Mouse (Mus musculus): Measurements from ENCODE around the gene Dpm2. TPM values are rescaled to one million over a fixed set of nuclear protein-coding genes. Genes with fewer than 3 reads are reported as not detected.

Dpm2 gene
- polyA plus RNA-seq, 1 experiment from 2014 or later, result 48.3 TPM

DNA sequence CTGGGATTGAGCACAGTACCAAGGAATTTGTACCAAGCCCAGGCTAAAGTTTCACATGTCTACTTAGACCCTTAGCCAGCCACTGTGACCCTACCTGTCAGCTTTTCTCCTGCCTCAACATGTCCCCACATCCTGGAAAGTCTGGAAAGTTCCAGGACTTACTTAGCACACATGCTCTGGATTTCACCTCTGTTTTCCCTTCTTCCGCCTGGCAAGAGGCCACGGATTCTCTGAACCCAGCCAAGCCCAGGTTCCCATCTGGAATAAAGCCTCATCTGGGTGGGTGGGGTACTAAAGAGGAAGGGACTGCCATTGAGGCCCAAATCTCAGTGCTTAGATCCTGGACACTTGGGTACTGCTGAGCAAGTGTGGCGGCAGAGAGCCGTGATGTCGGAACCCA lies 32.7 kb upstream of the Dpm2 start:
- no peak overlapping the region for H3K27ac ChIP-seq
- no peaks in the 10 kb centered on the region for H3K79me2 ChIP-seq (ENCODE audit: inconsistent target)
- no peak overlapping the region for H3K4me3 ChIP-seq (ENCODE audit: inconsistent target)
- H3K36me3 ChIP-seq (ENCODE audit: inconsistent target), result no peaks in the 10 kb centered on the region
- WGBS (ENCODE audit: missing documents), result 100% methylated on average over 5 of the region's 5 CpGs

- Histone ChIP-seq H3K36me3 (ENCODE audit: inconsistent target) (no peaks in the 10 kb centered on the region), H3K27ac (no peak overlapping the region), H3K79me2 (ENCODE audit: inconsistent target) (no peaks in the 10 kb centered on the region), H3K4me3 (ENCODE audit: inconsistent target) (no peak overlapping the region)
- WGBS (ENCODE audit: missing documents), result 88% methylated on average over 4 of the region's 4 CpGs
Observed at GRCm38 (mm10) chr2:32538461-32538860, 32.2 kb upstream of the Dpm2 start.

DNA sequence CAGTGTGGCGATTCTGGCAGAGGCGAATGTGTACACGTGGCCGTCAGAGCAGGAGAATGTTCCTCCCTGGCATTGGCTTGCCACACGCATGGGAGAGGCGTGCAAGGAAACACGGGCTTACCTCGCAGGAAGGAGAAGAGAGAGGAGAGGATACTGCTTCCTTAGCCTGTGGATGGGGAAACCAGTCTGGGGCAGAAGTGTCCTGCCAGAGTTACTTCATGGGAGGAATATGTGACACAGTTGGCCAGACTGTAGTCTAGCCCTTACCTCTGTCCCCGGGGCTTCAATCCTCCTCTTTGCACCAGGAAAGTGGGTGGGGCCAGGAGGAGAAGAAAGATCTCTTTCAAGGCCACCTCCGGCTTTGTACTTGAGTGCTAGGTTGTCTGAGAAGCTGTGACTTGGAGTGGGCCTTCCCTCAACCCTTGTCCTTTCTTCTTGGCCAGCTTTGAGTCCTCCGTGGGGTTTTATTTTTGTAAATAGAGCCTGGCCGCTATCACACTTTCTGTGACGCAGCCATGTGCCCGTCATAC lies 31.1 kb upstream of the Dpm2 start:
- 77% methylated on average over 14 of the region's 14 CpGs for WGBS (ENCODE audit: missing documents)
- Histone ChIP-seq H3K79me2 (ENCODE audit: inconsistent target) (no peaks in the 10 kb centered on the region), H3K27ac (no peak overlapping the region), H3K4me3 (ENCODE audit: inconsistent target) (no peak overlapping the region), H3K36me3 (ENCODE audit: inconsistent target) (no peaks in the 10 kb centered on the region)

DNA sequence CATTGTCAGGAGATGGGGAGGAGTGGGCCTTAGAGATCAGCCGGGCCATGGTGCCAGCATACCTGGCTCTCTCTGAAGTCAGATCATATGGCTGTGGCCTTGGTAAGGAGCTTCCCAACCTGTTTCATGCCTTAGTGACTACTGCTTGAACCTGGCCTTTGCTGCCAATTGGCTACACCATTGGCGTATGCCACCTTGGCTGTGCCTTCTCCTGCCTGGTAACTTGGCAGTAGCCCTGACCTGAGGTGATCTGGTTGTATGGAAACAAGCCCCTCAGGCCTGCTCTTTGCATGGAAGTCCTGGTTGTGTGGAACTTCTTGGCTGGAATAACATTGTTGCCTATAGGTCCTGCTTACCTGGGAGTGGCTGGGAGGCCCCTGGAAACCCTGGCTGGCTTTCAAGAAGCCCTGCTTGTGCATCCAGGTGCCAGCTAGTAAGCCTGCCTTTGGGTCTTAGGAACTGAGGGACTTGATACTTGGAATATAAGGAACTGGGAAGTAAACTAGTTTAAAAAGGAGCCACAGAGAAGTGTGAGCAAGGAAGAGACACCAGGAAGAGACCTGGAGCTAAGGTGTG lies 29.2 kb upstream of the Dpm2 start:
- WGBS (ENCODE audit: missing documents), result 89% methylated on average over 2 of the region's 2 CpGs
- Histone ChIP-seq H3K4me3 (ENCODE audit: inconsistent target) (no peak overlapping the region), H3K79me2 (ENCODE audit: inconsistent target) (no peaks in the 10 kb centered on the region), H3K36me3 (ENCODE audit: inconsistent target) (no peaks in the 10 kb centered on the region), H3K27ac (no peak overlapping the region)

DNA sequence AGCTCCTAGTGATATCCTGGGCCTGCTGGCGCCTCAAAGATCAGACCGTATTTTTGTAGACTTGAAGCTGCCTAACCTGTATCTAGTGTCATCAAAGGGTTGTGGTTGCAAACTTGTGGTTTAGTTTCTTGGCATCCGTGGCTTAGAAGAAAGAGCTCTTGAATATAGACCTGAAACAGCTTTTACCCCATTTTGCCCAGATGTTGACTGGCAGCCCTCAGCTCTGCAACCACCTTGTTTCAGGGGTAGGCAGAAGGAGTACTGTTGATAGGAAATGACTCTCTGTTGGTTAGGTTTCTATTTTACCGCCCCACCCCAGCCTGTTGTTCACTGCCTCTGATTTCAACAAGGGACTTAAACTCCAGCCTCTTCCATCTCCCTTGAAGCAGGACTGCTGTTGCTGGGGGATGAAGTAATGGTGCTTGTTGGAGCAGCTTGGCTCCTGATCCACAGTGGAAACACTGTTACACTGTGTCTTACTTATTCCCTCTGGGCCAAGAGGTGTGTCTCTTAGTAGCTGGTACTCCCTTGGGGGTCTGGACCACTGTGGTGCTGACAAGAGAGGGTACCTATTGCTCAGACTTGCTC lies 28.6 kb upstream of the Dpm2 start:
- Histone ChIP-seq H3K79me2 (ENCODE audit: inconsistent target) (no peaks in the 10 kb centered on the region), H3K27ac (no peak overlapping the region), H3K36me3 (ENCODE audit: inconsistent target) (no peaks in the 10 kb centered on the region), H3K4me3 (ENCODE audit: inconsistent target) (no peak overlapping the region)
- WGBS (ENCODE audit: missing documents), result 52% methylated on average over 4 of the region's 4 CpGs

DNA sequence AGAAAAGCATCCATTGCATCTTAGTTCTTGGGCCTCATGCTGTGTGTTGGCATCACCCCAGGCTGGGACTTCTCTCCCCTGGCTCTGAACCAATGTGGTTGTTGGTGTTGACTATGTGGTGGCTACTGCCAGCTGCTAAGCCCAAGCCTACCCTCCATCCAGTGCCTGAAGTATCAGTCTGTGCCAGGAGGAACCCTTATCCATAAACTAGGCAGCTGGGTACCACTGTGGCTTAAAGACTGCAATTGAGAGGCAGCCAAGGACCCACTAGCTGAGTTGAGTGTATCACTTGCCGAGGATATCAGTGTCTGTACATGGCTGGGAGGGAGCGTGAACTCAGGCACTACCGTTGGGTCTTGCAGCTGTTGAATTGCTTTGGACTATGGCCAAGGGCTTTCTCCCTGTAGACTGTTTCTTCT lies 27.6 kb upstream of the Dpm2 start:
- WGBS (ENCODE audit: missing documents), result 86% methylated on average over 3 of the region's 3 CpGs
- no peaks in the 10 kb centered on the region for H3K36me3 ChIP-seq (ENCODE audit: inconsistent target)

DNA sequence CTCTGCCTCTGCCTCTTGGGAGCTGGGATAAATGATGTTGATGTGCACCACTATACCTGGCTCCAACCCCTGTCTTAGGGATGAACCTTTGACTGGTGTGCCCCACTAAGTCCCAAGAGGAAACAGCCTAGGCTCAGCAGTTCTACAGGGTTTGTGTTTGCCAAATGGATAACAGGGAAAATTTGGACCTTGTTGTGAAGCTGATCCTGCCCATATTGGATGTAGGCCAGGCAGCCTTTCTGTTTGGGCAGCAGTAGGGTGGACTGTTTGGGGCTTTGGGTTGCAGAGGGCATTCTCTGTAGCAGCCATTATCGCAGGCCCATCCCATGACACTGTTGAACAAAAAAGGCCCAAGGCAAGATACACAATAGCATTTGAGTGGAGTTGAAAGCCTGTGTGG lies 23.7 kb upstream of the Dpm2 start:
- H3K4me3 ChIP-seq (ENCODE audit: inconsistent target), result no peak overlapping the region
- H3K27ac ChIP-seq, result peak overlapping the region; percentile 53
- no peaks in the 10 kb centered on the region for H3K36me3 ChIP-seq (ENCODE audit: inconsistent target)
- H3K79me2 ChIP-seq (ENCODE audit: inconsistent target), result no peaks in the 10 kb centered on the region
- 100% methylated on average over 1 of the region's 1 CpGs for WGBS (ENCODE audit: missing documents)

More for the DNA sequence above, 27.6 kb upstream of the Dpm2 start:
- no peak overlapping the region for H3K4me3 ChIP-seq (ENCODE audit: inconsistent target)
- H3K27ac ChIP-seq, result no peak overlapping the region
- no peaks in the 10 kb centered on the region for H3K79me2 ChIP-seq (ENCODE audit: inconsistent target)

DNA sequence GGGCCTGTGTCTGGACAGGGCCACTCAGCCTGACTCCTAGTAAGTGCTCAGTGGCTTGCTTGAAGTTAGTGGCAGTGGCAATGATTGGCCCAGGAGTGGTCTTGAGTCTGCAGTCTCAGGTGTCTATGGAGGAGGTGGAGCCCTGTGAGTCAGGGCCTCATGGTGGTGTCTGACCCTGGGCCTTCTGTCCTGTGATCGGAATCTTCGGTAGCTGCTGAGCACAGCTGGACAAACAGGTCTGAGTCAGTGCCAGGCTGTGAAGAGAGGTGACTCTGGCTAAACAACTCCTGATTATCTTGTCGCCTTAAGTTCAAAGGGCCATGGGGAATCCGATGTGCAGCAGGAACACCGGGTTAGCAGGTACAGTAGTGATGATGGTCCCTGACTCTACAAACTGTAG lies 23.3 kb upstream of the Dpm2 start:
- WGBS (ENCODE audit: missing documents), result 94% methylated on average over 5 of the region's 5 CpGs
- Histone ChIP-seq H3K79me2 (ENCODE audit: inconsistent target) (no peaks in the 10 kb centered on the region), H3K4me3 (ENCODE audit: inconsistent target) (no peak overlapping the region), H3K36me3 (ENCODE audit: inconsistent target) (no peaks in the 10 kb centered on the region), H3K27ac (peak overlapping the region; percentile 53)

DNA sequence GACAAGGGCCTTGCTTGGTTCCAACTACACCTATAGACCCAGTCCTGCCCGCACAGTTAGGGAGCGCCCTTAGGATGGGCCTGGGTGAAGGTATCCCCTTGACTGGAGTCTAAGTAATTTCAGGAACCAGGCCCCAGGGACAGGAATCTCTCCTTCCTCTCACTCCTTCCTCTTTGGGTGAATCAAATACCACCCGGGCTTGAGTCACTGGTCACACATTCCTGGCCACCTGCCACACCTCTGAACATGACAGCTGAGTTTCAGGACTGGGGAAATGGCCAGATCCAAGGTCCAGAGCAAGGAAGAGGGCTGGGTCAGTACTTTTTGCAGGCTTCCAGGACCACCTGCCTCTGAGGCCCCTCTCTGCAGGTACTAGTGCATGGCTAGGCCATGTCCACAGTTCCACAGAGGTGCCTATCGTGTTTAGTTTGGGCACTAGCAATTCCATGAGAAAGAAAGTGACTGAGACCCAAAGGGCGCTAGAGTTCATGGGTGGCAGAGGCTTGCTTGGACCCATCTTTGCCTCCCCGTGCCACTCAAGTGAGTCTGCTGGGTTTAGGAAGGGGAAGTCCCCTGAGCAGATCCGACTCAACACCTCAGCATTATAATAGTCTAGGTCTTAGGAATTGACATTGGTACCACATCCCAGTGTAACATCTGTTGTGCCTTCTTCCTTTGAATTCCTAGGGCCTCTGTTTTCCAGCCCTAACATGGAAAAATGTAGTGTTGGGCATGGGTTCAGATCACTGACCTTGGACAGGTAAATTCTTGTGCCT lies 22.5 kb upstream of the Dpm2 start:
- no peaks in the 10 kb centered on the region for H3K79me2 ChIP-seq (ENCODE audit: inconsistent target)
- 54% methylated on average over 7 of the region's 7 CpGs for WGBS (ENCODE audit: missing documents)
- peak overlapping the region; percentile 53 for H3K27ac ChIP-seq
- no peak overlapping the region for H3K4me3 ChIP-seq (ENCODE audit: inconsistent target)
- H3K36me3 ChIP-seq (ENCODE audit: inconsistent target), result no peaks in the 10 kb centered on the region

GRCm38 (mm10) chr2:32549171-32549570 lies 21.5 kb upstream of the Dpm2 start:
- Histone ChIP-seq H3K36me3 (ENCODE audit: inconsistent target) (no peaks in the 10 kb centered on the region), H3K4me3 (ENCODE audit: inconsistent target) (no peak overlapping the region), H3K79me2 (ENCODE audit: inconsistent target) (no peaks in the 10 kb centered on the region), H3K27ac (no peak overlapping the region)
- WGBS (ENCODE audit: missing documents), result 92% methylated on average over 9 of the region's 9 CpGs

- Histone ChIP-seq H3K79me2 (ENCODE audit: inconsistent target) (no peaks in the 10 kb centered on the region), H3K36me3 (ENCODE audit: inconsistent target) (no peaks in the 10 kb centered on the region), H3K27ac (no peak overlapping the region), H3K4me3 (ENCODE audit: inconsistent target) (no peak overlapping the region)
- WGBS (ENCODE audit: missing documents), result 4% methylated on average over 6 of the region's 6 CpGs
Observed at GRCm38 (mm10) chr2:32549764-32550163, 20.9 kb upstream of the Dpm2 start.

DNA sequence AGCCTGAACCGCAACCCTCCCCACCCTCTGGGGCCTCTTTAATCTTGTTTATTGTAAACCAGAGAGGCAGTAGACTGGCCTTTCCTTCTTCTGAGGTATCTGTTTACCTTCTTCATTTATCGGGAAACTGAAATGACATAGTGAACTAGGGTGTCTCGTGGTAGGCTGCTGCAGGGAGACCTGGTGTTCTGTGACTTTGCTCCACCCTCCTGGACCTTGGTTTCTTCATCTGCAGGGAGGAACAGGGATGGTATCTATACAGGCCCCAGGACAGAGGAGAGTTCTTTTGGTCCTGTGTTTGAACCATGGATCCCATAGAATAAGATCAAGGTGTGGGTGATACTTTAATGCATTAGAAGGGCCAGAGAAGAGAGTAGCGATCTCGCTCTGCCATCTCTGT lies 19.4 kb upstream of the Dpm2 start:
- WGBS (ENCODE audit: missing documents), result 99% methylated on average over 5 of the region's 5 CpGs
- Histone ChIP-seq H3K27ac (no peak overlapping the region), H3K4me3 (ENCODE audit: inconsistent target) (no peak overlapping the region), H3K36me3 (ENCODE audit: inconsistent target) (no peaks in the 10 kb centered on the region), H3K79me2 (ENCODE audit: inconsistent target) (no peaks in the 10 kb centered on the region)

- Histone ChIP-seq H3K36me3 (ENCODE audit: inconsistent target) (no peaks in the 10 kb centered on the region), H3K79me2 (ENCODE audit: inconsistent target) (no peaks in the 10 kb centered on the region), H3K27ac (no peak overlapping the region), H3K4me3 (ENCODE audit: inconsistent target) (no peak overlapping the region)
- WGBS (ENCODE audit: missing documents), result 16% methylated on average over 7 of the region's 7 CpGs
Observed at GRCm38 (mm10) chr2:32553592-32554148, 17.0 kb upstream of the Dpm2 start.

DNA sequence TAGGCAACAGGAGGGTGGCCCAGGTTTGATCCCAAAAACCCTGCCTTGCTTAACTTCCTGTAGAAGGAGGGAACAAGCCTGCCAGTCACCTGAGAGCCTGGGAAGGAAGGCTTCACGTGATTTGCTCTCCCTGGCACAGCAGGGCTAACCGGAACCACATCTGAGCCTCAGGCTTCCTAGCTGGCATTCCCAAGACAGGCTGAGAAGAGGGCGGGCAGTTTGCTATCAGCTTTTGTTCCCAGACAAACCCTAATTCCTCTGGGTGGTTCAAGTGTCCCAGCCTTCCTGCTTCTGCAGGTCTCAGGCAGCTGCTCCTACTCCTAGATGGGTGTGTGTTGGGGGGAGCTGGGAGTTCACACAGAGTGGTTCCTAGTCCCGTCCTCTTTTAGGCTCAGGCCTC lies 15.2 kb upstream of the Dpm2 start:
- Histone ChIP-seq H3K27ac (no peak overlapping the region), H3K79me2 (ENCODE audit: inconsistent target) (no peaks in the 10 kb centered on the region), H3K36me3 (ENCODE audit: inconsistent target) (no peaks in the 10 kb centered on the region), H3K4me3 (ENCODE audit: inconsistent target) (no peak overlapping the region)
- 88% methylated on average over 4 of the region's 4 CpGs for WGBS (ENCODE audit: missing documents)

- 81% methylated on average over 7 of the region's 7 CpGs for WGBS (ENCODE audit: missing documents)
- no peaks in the 10 kb centered on the region for H3K36me3 ChIP-seq (ENCODE audit: inconsistent target)
- H3K79me2 ChIP-seq (ENCODE audit: inconsistent target), result no peaks in the 10 kb centered on the region
- H3K4me3 ChIP-seq (ENCODE audit: inconsistent target), result no peak overlapping the region
- H3K27ac ChIP-seq, result no peak overlapping the region
Observed at GRCm38 (mm10) chr2:32556019-32556418, 14.6 kb upstream of the Dpm2 start.

Measured in macrophage (primary cell).